Mouse (Mus musculus) kidney, embryonic 14.5 days (tissue): Measurements from ENCODE around the gene Gm9970. TPM values are rescaled to one million over a fixed set of nuclear protein-coding genes. Genes with fewer than 3 reads are reported as not detected.

Experiments
- ATAC-seq: fragments of 200-750 bp; cut with Nextera tagmentation; 2 replicates; pipeline ENCODE4 v1.8.0; 2017; ENCODE audit warnings: moderate number of reproducible peaks, mild to moderate bottlenecking, moderate TSS enrichment, moderate library complexity; ENCODE audit not compliant: low FRiP score, low TSS enrichment
- H3K27ac ChIP-seq: fragments of 300-500 bp; sonication (generic); 2 replicates; pipeline ENCODE4 v1.5.1; 2014; ENCODE audit warnings: low read depth, mild to moderate bottlenecking, low read length, moderate library complexity, mixed read lengths
- H3K27me3 ChIP-seq: fragments of 300-500 bp; sonication (generic); 2 replicates; pipeline ENCODE4 v1.6.1; 2014; ENCODE audit warnings: mild to moderate bottlenecking, low read length; ENCODE audit not compliant: control insufficient read depth, insufficient read depth
- H3K36me3 ChIP-seq: fragments of 300-500 bp; sonication (generic); 2 replicates; pipeline ENCODE4 v1.6.1; 2014; ENCODE audit warnings: low read length, mixed read lengths; ENCODE audit not compliant: control insufficient read depth, insufficient read depth
- H3K4me1 ChIP-seq: fragments of 300-500 bp; sonication (generic); 2 replicates; pipeline ENCODE4 v1.6.1; 2014; ENCODE audit warnings: low read length, mixed read lengths; ENCODE audit not compliant: control insufficient read depth, insufficient read depth
- H3K4me2 ChIP-seq: fragments of 300-500 bp; sonication (generic); replicated peaks from 2 replicates; pipeline ENCODE4 v1.6.1; 2014; ENCODE audit warnings: low read depth, mild to moderate bottlenecking, low read length
- H3K4me3 ChIP-seq: fragments of 300-500 bp; sonication (generic); 2 replicates; pipeline ENCODE4 v1.5.1; 2014; ENCODE audit warnings: mild to moderate bottlenecking, low read length
- H3K9ac ChIP-seq: fragments of 300-500 bp; sonication (generic); 2 replicates; pipeline ENCODE4 v1.6.1; 2014; ENCODE audit warnings: low read depth, mild to moderate bottlenecking, low read length, moderate library complexity
- H3K9me3 ChIP-seq: fragments of 300-500 bp; sonication (generic); 2 replicates; pipeline ENCODE4 v1.6.1; 2016; ENCODE audit warnings: low read length; ENCODE audit not compliant: control insufficient read depth
- WGBS: fragments of 180-500 bp; shearing (Covaris S2); extraction: QIAGEN DNeasy Blood & Tissue Kit; methylation state at CpG from one replicate; pipeline ENCODE4 v1.1.7; 2014; 5-methylcytosine and 5-hydroxymethylcytosine counted together
- polyA plus RNA-seq: library from polyadenylated mRNA; unstranded; fragments of >200 nt; fragmentation: Nextera tagmentation; extraction: Ambion mirVana; gene quantifications from 2 replicates; pipeline ENCODE4 v1.2.1, GENCODE M21; 2014

Gm9970 gene
- polyA plus RNA-seq, 1 experiment from 2014 or later, result 0.72 TPM

GRCm38 (mm10) chr5:31201042-31201741 lies 39.8 kb downstream of the Gm9970 start:
- Histone ChIP-seq H3K4me3 (peak overlapping the region; percentile 64), H3K36me3 (peaks cover 80% of the 10 kb centered on the region), H3K4me1 (peaks cover 7% of the 10 kb centered on the region; the same call in 1 of the 2 replicates), H3K9me3 (peaks cover 6% of the 10 kb centered on the region), H3K9ac (peak overlapping the region; percentile 88), H3K27ac (peak overlapping the region; percentile 70), H3K27me3 (no peaks in the 10 kb centered on the region), H3K4me2 (peak overlapping the region; percentile 79)
- 17% methylated on average over 13 of the region's 13 CpGs for WGBS
- no peak for ATAC-seq

DNA sequence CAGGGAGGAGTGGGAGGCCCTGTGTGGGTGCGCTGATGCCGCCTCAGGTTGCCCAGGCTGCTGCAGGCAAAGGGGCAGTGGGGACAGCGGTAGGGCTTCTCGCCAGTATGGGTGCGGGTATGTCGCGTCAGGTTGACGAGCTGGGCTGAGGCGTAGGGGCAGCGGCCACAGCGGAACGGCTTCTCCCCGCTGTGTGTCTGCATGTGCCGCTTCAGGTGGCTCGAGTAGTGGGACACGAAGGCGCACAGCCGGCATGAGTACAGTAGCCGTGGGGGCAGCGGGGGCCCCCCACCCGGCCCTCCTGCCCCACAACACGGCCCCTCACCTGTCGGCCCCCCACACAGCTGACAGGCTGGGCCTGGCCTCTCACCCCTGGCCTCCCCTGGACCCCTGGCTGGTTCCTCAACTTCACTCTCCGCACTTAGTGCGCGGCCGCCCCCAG lies 40.7 kb downstream of the Gm9970 start:
- Histone ChIP-seq H3K27me3 (no peaks in the 10 kb centered on the region), H3K4me3 (peak overlapping the region; percentile 5; the same call in 1 of the 2 replicates), H3K4me2 (0 out of 2 replicates have a peak overlapping the region, but pooled peaks have one; percentile 79), H3K9ac (0 out of 2 replicates have a peak overlapping the region, but pooled peaks have one; percentile 88), H3K36me3 (peaks cover 82% of the 10 kb centered on the region), H3K27ac (0 out of 2 replicates have a peak overlapping the region, but pooled peaks have one; percentile 3), H3K4me1 (peaks cover 7% of the 10 kb centered on the region; the same call in 1 of the 2 replicates), H3K9me3 (peaks cover 6% of the 10 kb centered on the region)
- WGBS, result 90% methylated on average over 27 of the region's 27 CpGs
- no peak for ATAC-seq

DNA sequence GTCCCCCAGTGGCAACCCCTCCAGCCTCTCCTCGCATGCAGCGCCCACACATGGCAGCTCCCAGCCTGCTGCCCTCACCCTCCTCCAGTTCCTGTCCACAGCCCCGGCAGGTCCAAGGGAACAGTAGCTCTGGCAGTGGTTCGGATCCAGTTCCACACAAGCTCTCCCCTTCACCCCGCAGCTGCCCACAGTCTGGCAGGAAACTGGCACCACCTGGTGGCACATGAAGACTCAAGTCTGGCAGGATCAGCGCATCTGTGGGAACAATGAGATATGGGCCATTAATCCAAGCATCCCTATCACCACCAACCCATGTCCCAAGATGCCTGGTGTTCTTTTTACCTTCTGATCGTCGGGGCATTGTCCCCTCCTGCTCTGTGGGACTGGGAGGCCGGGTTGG lies 41.1 kb downstream of the Gm9970 start:
- Histone ChIP-seq H3K36me3 (peaks cover 82% of the 10 kb centered on the region), H3K27ac (0 out of 2 replicates have a peak overlapping the region, but pooled peaks have one; percentile 3), H3K4me3 (peak overlapping the region; percentile 5; the same call in 1 of the 2 replicates), H3K4me2 (no peak overlapping the region), H3K4me1 (peaks cover 7% of the 10 kb centered on the region; the same call in 1 of the 2 replicates), H3K9ac (no peak overlapping the region), H3K27me3 (no peaks in the 10 kb centered on the region), H3K9me3 (peaks cover 6% of the 10 kb centered on the region)
- ATAC-seq, result no peak
- 81% methylated on average over 9 of the region's 9 CpGs for WGBS

- Histone ChIP-seq H3K4me3 (no peak overlapping the region), H3K9me3 (peaks cover 6% of the 10 kb centered on the region), H3K27me3 (no peaks in the 10 kb centered on the region), H3K36me3 (peaks cover 82% of the 10 kb centered on the region), H3K4me2 (no peak overlapping the region), H3K9ac (no peak overlapping the region), H3K4me1 (peaks cover 10% of the 10 kb centered on the region), H3K27ac (no peak overlapping the region)
- ATAC-seq, result no peak
- WGBS, result 90% methylated on average over 19 of the region's 19 CpGs
These were observed 41.6 kb downstream of the Gm9970 start for GRCm38 (mm10) chr5:31199321-31199892.

DNA sequence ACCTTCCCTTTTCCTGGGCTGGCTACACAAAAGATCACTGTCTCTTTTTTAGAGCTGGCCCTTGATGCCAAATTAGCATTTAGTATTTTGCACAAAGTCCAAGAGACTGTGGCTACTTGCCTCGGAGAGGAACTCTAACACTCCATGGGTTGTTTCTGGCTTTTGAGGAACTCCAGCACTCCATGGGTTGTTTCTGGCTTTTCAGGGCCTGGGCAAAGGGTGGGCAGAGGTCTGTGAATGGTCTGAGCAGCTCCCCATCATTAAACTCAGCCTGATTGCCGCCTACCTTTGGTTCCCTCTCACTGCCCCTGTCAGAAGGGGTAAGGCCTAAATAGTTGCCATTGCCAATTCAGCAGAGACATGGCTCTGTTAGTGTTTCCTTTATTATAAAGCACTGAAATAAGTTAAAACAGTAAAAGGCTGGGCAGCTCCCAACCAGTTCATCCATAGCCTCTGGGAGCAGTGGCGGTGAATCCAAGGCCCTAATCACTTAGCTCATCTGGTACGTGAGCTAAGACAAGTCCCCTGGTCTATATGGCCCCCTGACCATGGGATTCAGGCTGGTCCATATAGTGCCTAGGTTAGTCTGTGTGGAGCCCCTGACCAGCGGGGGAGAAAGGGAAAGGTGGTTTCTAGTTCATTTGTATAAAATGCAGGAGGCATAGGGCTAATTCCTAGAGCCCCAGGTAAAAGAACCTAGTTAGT lies 42.3 kb downstream of the Gm9970 start:
- 87% methylated on average over 5 of the region's 5 CpGs for WGBS
- Histone ChIP-seq H3K4me3 (no peak overlapping the region), H3K4me2 (no peak overlapping the region), H3K27me3 (no peaks in the 10 kb centered on the region), H3K4me1 (peaks cover 17% of the 10 kb centered on the region), H3K36me3 (peaks cover 76% of the 10 kb centered on the region), H3K9me3 (peaks cover 6% of the 10 kb centered on the region), H3K9ac (no peak overlapping the region), H3K27ac (no peak overlapping the region)
- ATAC-seq, result no peak

DNA sequence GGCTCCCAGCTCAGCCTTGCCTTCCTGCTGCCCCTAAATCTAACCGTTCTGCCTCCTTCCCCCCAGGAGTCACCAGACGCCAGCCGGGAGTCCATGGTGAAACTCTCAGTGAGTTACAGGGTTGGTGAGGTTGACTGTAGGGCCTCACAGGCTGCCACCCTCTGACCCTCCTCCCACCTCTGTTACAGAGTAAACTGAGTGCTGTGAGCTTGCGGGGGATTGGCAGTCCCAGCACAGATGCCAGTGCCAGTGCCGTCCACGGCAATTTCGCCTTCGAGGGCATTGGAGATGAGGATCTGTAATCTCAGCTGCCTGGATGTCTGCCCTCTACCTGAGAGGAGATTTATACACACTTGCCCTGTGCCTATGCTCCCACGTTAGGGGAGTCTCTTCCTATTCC lies 42.9 kb downstream of the Gm9970 start:
- peaks cover 71% of the 10 kb centered on the region for H3K36me3 ChIP-seq
- ATAC-seq, result no peak
- H3K4me3 ChIP-seq, result no peak overlapping the region
- H3K27ac ChIP-seq, result no peak overlapping the region
- no peak overlapping the region for H3K9ac ChIP-seq
- peaks cover 6% of the 10 kb centered on the region for H3K9me3 ChIP-seq
- H3K4me2 ChIP-seq, result no peak overlapping the region
- 79% methylated on average over 9 of the region's 9 CpGs for WGBS
- H3K4me1 ChIP-seq, result peaks cover 17% of the 10 kb centered on the region
- no peaks in the 10 kb centered on the region for H3K27me3 ChIP-seq

DNA sequence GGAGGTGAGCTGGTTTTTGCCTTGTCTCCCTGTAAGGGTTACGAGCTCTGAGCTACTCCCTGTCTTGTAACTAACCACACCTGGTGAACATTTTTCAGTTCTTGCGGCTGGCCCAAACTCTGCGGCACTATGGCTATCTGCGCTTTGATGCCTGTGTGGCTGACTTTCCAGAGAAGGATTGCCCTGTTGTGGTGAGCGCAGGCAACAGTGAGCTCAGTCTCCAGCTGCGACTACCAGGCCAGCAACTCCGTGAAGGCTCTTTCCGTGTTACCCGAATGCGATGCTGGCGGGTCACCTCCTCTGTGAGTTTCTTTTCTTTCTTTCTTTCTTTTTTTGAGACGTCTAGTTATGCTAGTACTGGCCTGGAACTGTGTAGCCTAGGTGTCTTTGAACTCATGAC lies 44.0 kb downstream of the Gm9970 start:
- peaks cover 6% of the 10 kb centered on the region for H3K9me3 ChIP-seq
- H3K27ac ChIP-seq, result no peak overlapping the region
- H3K27me3 ChIP-seq, result no peaks in the 10 kb centered on the region
- peaks cover 63% of the 10 kb centered on the region for H3K36me3 ChIP-seq
- 96% methylated on average over 12 of the region's 12 CpGs for WGBS
- no peak overlapping the region for H3K4me3 ChIP-seq
- H3K4me1 ChIP-seq, result peaks cover 18% of the 10 kb centered on the region
- no peak overlapping the region for H3K4me2 ChIP-seq
- no peak for ATAC-seq
- H3K9ac ChIP-seq, result no peak overlapping the region

GRCm38 (mm10) chr5:31196207-31196606 lies 44.8 kb downstream of the Gm9970 start:
- H3K27me3 ChIP-seq, result no peaks in the 10 kb centered on the region
- no peak overlapping the region for H3K27ac ChIP-seq
- WGBS, result 92% methylated on average over 10 of the region's 10 CpGs
- no peak for ATAC-seq
- H3K9me3 ChIP-seq, result peaks cover 6% of the 10 kb centered on the region
- H3K4me1 ChIP-seq, result peaks cover 21% of the 10 kb centered on the region
- H3K4me2 ChIP-seq, result no peak overlapping the region
- no peak overlapping the region for H3K4me3 ChIP-seq
- H3K36me3 ChIP-seq, result peaks cover 63% of the 10 kb centered on the region
- no peak overlapping the region for H3K9ac ChIP-seq
